Mouse (Mus musculus) E14TG2a.4 (cell line): ENCODE data around the gene Lrrn2.
"Not testable (repeated sequence)": the region's sequence is repeated elsewhere in the genome, so short reads cannot be mapped to it uniquely, and the experiment has no call there.

Experiments used
- H3K27me3 ChIP-seq: 2 replicates; pipeline ENCODE4 v1.6.1; 2014; ENCODE audit warnings: low read length, control low read depth; ENCODE audit not compliant: insufficient read depth
- H3K36me3 ChIP-seq: 2 replicates; pipeline ENCODE4 v1.6.1; 2014; ENCODE audit warnings: low read length, control low read depth; ENCODE audit not compliant: insufficient read depth
- H3K4me1 ChIP-seq: replicated peaks from 2 replicates; pipeline ENCODE4 v1.6.1; 2014; ENCODE audit warnings: low read depth, low read length, control low read depth
- H3K4me3 ChIP-seq: replicated peaks from 2 replicates; pipeline ENCODE4 v1.5.1; 2014; ENCODE audit warnings: mild to moderate bottlenecking, low read length
- H3K9me3 ChIP-seq: 2 replicates; pipeline ENCODE4 v1.6.1; 2014; ENCODE audit warnings: low read length, control low read depth
- CTCF ChIP-seq: conservative IDR thresholded peaks from 2 replicates; pipeline ENCODE4 v1.5.1; 2014; ENCODE audit warnings: low read length
- NANOG ChIP-seq: IDR thresholded peaks from 2 replicates; pipeline ENCODE4 v1.6.1; 2014; ENCODE audit warnings: borderline replicate concordance, low read length, mixed read lengths
- POU5F1 ChIP-seq: IDR thresholded peaks from 2 replicates; pipeline ENCODE4 v1.6.1; 2014; ENCODE audit warnings: low read length, borderline replicate concordance

Gene Lrrn2

GRCm38 (mm10) chr1:132956809-132957208 is 76.7 kb downstream of the Lrrn2 start:
- H3K9me3 ChIP-seq: no peaks in the 10 kb centered on the region
- no peak overlapping the region for H3K4me3 ChIP-seq
- no peaks in the 10 kb centered on the region; the same call in 1 of the 2 replicates for H3K4me1 ChIP-seq
- H3K27me3 ChIP-seq: peaks cover 36% of the 10 kb centered on the region
- TF ChIP-seq CTCF (no peak), POU5F1 (no peak), NANOG (no peak)
- no peaks in the 10 kb centered on the region for H3K36me3 ChIP-seq

GRCm38 (mm10) chr1:132961751-132962150 is 81.7 kb downstream of the Lrrn2 start:
- TF ChIP-seq NANOG (no peak), CTCF (no peak), POU5F1 (no peak)
- no peaks in the 10 kb centered on the region for H3K36me3 ChIP-seq
- peaks cover 41% of the 10 kb centered on the region for H3K27me3 ChIP-seq
- no peak overlapping the region for H3K4me3 ChIP-seq
- H3K9me3 ChIP-seq: no peaks in the 10 kb centered on the region
- no peaks in the 10 kb centered on the region; the same call in 1 of the 2 replicates for H3K4me1 ChIP-seq

GRCm38 (mm10) chr1:132964106-132964505 is 84.0 kb downstream of the Lrrn2 start:
- peaks cover 26% of the 10 kb centered on the region for H3K27me3 ChIP-seq
- no peaks in the 10 kb centered on the region for H3K36me3 ChIP-seq

GRCm38 (mm10) chr1:132964691-132965090 is 84.6 kb downstream of the Lrrn2 start:
- no peak for TF ChIP-seq NANOG
- TF ChIP-seq POU5F1: no peak
- no peak for TF ChIP-seq CTCF
- H3K9me3 ChIP-seq: no peaks in the 10 kb centered on the region
- H3K27me3 ChIP-seq: peaks cover 23% of the 10 kb centered on the region
- no peaks in the 10 kb centered on the region for H3K36me3 ChIP-seq
- H3K4me3 ChIP-seq: no peak overlapping the region
- H3K4me1 ChIP-seq: peaks cover 5% of the 10 kb centered on the region

More at GRCm38 (mm10) chr1:132964106-132964505, 84.0 kb downstream of the Lrrn2 start:
- H3K9me3 ChIP-seq: no peaks in the 10 kb centered on the region
- H3K4me3 ChIP-seq: no peak overlapping the region
- H3K4me1 ChIP-seq: peaks cover 3% of the 10 kb centered on the region; the same call in 1 of the 2 replicates
- no peak for TF ChIP-seq NANOG
- no peak for TF ChIP-seq CTCF
- no peak for TF ChIP-seq POU5F1

- Histone ChIP-seq H3K4me3 (no peak overlapping the region), H3K9me3 (no peaks in the 10 kb centered on the region), H3K36me3 (no peaks in the 10 kb centered on the region), H3K27me3 (peaks cover 13% of the 10 kb centered on the region), H3K4me1 (peaks cover 17% of the 10 kb centered on the region)
- TF ChIP-seq CTCF (peak; percentile 97), POU5F1 (no peak)
Measured at GRCm38 (mm10) chr1:132968659-132969058, 88.6 kb downstream of the Lrrn2 start.

- H3K4me1 ChIP-seq: peaks cover 50% of the 10 kb centered on the region
- TF ChIP-seq POU5F1: no peak
- TF ChIP-seq CTCF: no peak
- no peak for TF ChIP-seq NANOG
- H3K27me3 ChIP-seq: no peaks in the 10 kb centered on the region
- no peak overlapping the region for H3K4me3 ChIP-seq
- H3K36me3 ChIP-seq: peaks cover 30% of the 10 kb centered on the region
- H3K9me3 ChIP-seq: peaks cover 7% of the 10 kb centered on the region; the same call in 1 of the 2 replicates
Measured at GRCm38 (mm10) chr1:132977402-132977801, 97.3 kb downstream of the Lrrn2 start.

- Histone ChIP-seq H3K4me1 (peaks cover 86% of the 10 kb centered on the region), H3K4me3 (peak overlapping the region; percentile 30; the same call in 1 of the 2 replicates), H3K27me3 (no peaks in the 10 kb centered on the region), H3K9me3 (peaks cover 6% of the 10 kb centered on the region; the same call in 1 of the 2 replicates), H3K36me3 (peaks cover 66% of the 10 kb centered on the region)
- TF ChIP-seq POU5F1: no peak
- no peak for TF ChIP-seq CTCF
- peak; percentile 56; the same call in 1 of the 2 replicates for TF ChIP-seq NANOG
Measured at GRCm38 (mm10) chr1:132981232-132981631, 101.2 kb downstream of the Lrrn2 start.

GRCm38 (mm10) chr1:132982728-132983127 is 102.7 kb downstream of the Lrrn2 start:
- Histone ChIP-seq H3K9me3 (no peaks in the 10 kb centered on the region), H3K4me1 (peaks cover 97% of the 10 kb centered on the region), H3K36me3 (peaks cover 77% of the 10 kb centered on the region), H3K4me3 (no peak overlapping the region), H3K27me3 (no peaks in the 10 kb centered on the region)
- TF ChIP-seq POU5F1 (no peak), CTCF (peak; percentile 84)

GRCm38 (mm10) chr1:132988556-132989459 is 108.7 kb downstream of the Lrrn2 start:
- H3K27me3 ChIP-seq, H3K4me3 ChIP-seq, H3K9me3 ChIP-seq: not testable (repeated sequence)
- Histone ChIP-seq H3K4me1 (peaks cover 50% of the 10 kb centered on the region), H3K36me3 (peaks cover 99% of the 10 kb centered on the region)
